Mouse (Mus musculus): Measurements from ENCODE around the gene Itpr3.

Gene Itpr3

GRCm38 (mm10) chr17:27038335-27039050 lies 18.6 kb upstream of the Itpr3 start:
- DNase-seq (ENCODE audit: low spot score in 2 of 2) = no peak

- DNase-seq (ENCODE audit: low spot score in 2 of 2) = no peak
Observed at GRCm38 (mm10) chr17:27039432-27040102, 17.5 kb upstream of the Itpr3 start.

- no peak for DNase-seq (ENCODE audit: low spot score in 2 of 2)
Observed at GRCm38 (mm10) chr17:27040304-27041045, 16.6 kb upstream of the Itpr3 start.

- no peak for DNase-seq (ENCODE audit: low spot score in 2 of 2)
Observed at GRCm38 (mm10) chr17:27041046-27041786, 15.9 kb upstream of the Itpr3 start.

- no peak for DNase-seq (ENCODE audit: low spot score in 2 of 2)
Observed at GRCm38 (mm10) chr17:27041787-27042055, 15.4 kb upstream of the Itpr3 start.

- DNase-seq (ENCODE audit: low spot score in 2 of 2) = peak in 1 of 2 experiments; percentile 49
Observed at GRCm38 (mm10) chr17:27042840-27043239, 14.3 kb upstream of the Itpr3 start.

GRCm38 (mm10) chr17:27045164-27045563 lies 11.9 kb upstream of the Itpr3 start:
- no peak for DNase-seq (ENCODE audit: low spot score in 2 of 2)

GRCm38 (mm10) chr17:27047762-27048444 lies 9.2 kb upstream of the Itpr3 start:
- DNase-seq (ENCODE audit: low spot score in 2 of 2) = no peak

- DNase-seq (ENCODE audit: low spot score in 2 of 2) = peak in 1 of 2 experiments; percentile 36
Observed at GRCm38 (mm10) chr17:27048445-27049239, 8.5 kb upstream of the Itpr3 start.

GRCm38 (mm10) chr17:27050853-27051252 lies 6.3 kb upstream of the Itpr3 start:
- DNase-seq (ENCODE audit: low spot score in 2 of 2) = no peak

GRCm38 (mm10) chr17:27051514-27051913 lies 5.6 kb upstream of the Itpr3 start:
- peak; percentile 46 to 47 for DNase-seq (ENCODE audit: low spot score in 2 of 2)

GRCm38 (mm10) chr17:27056170-27056569 lies 934 bp upstream of the Itpr3 start:
- DNase-seq (ENCODE audit: low spot score in 2 of 2) = peak; percentile 83 to 88

GRCm38 (mm10) chr17:27057517-27058055 lies 482 bp downstream of the Itpr3 start:
- no peak for DNase-seq (ENCODE audit: low spot score in 2 of 2)

- DNase-seq (ENCODE audit: low spot score in 2 of 2) = no peak
Observed at GRCm38 (mm10) chr17:27060698-27061097, 3.6 kb downstream of the Itpr3 start.

- no peak for DNase-seq (ENCODE audit: low spot score in 2 of 2)
Observed at GRCm38 (mm10) chr17:27061727-27062126, 4.6 kb downstream of the Itpr3 start.

GRCm38 (mm10) chr17:27062684-27063083 lies 5.6 kb downstream of the Itpr3 start:
- DNase-seq (ENCODE audit: low spot score in 2 of 2) = no peak

GRCm38 (mm10) chr17:27063717-27064116 lies 6.6 kb downstream of the Itpr3 start:
- DNase-seq (ENCODE audit: low spot score in 2 of 2) = no peak

GRCm38 (mm10) chr17:27064195-27064594 lies 7.1 kb downstream of the Itpr3 start:
- no peak for DNase-seq (ENCODE audit: low spot score in 2 of 2)

- no peak for DNase-seq (ENCODE audit: low spot score in 2 of 2)
Observed at GRCm38 (mm10) chr17:27066065-27066464, 9.0 kb downstream of the Itpr3 start.

GRCm38 (mm10) chr17:27069071-27069470 lies 12.0 kb downstream of the Itpr3 start:
- no peak for DNase-seq (ENCODE audit: low spot score in 2 of 2)
